Mouse (Mus musculus) C2C12 (cell line): ENCODE measurements at regions not wholly inside any gene's neighbourhood (a gene's known extent, or its start where the extent isn't known, plus 50 kb on each side); places are given as distances from the start of the nearest gene placed in this dataset.

ENCODE experiments used
- CEBPB ChIP-seq: IDR thresholded peaks from one replicate; pipeline ENCODE4 v1.6.1; 2011; ENCODE audit warnings: low read depth, mild to moderate bottlenecking, control low read depth, moderate library complexity
- CTCF ChIP-seq: IDR thresholded peaks from one replicate; pipeline ENCODE4 v1.5.1; 2011; ENCODE audit not compliant: control insufficient read depth, insufficient read depth, insufficient read length
- MAX ChIP-seq: IDR thresholded peaks from one replicate; pipeline ENCODE4 v1.6.1; 2011; ENCODE audit warnings: mild to moderate bottlenecking, control low read depth
- MYOD1 ChIP-seq: IDR thresholded peaks from one replicate; pipeline ENCODE4 v1.6.1; 2011; ENCODE audit warnings: low read depth; ENCODE audit not compliant: control insufficient read depth, insufficient read length
- MYOG ChIP-seq: IDR thresholded peaks from one replicate; pipeline ENCODE4 v1.6.1; 2011; ENCODE audit not compliant: control insufficient read depth, insufficient read length; ENCODE audit errors: extremely low read depth
- USF1 ChIP-seq: IDR thresholded peaks from one replicate; pipeline ENCODE4 v1.6.1; 2011; ENCODE audit warnings: low read depth, mild to moderate bottlenecking, control low read depth, moderate library complexity

- no peak for TF ChIP-seq CTCF
- TF ChIP-seq MYOD1: no peak
- no peak for TF ChIP-seq MAX
- TF ChIP-seq MYOG: no peak
- TF ChIP-seq CEBPB: no peak
- TF ChIP-seq USF1: no peak
These were observed 147.6 kb downstream of the Ttc8 start for GRCm38 (mm10) chr12:99067962-99068361.
